Comparison of ENCODE assay signal across 17 mouse cellular contexts in the genomic region with DNA sequence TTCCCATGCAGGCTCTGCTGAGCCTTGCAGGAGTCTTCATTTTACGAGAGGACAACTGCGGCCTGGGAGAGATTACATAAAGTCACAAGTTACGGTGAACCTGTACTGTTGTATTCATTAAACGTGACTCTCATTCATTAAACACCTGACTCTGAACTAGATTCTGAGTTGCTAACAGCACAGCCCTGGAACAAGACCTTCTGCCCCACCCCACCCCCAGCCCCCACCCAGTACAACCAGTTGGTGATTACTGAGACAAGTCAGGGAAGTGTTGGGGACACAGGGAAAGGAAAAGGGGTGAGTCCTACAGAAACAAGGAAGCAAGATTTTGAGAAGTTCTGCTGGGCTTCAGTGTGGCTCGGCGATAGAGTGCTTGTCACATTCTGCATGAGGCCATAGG.
"Had no signal": no experiment of that assay in that cellular context is flagged by ENCODE, and none has a peak within 500 bp of the region (broad histone marks: within the 10 kb centered on the region; RNA-seq: fewer than 3 reads in every experiment).

No protein-coding gene starts in this region.

- ATAC-seq: liver, embryonic 12.5 days had no signal

- H3K9ac ChIP-seq: limb, embryonic 15.5 days; liver, embryonic 12.5 days; lung, embryonic 15.5 days; neural tube, embryonic 15.5 days had no signal

- H3K27ac ChIP-seq: kidney, postnatal 0 days; limb, embryonic 15.5 days; liver, embryonic 12.5 days; lung, embryonic 15.5 days; midbrain, embryonic 10.5 days; neural tube, embryonic 15.5 days had no signal

- H3K9me3 ChIP-seq: limb, embryonic 15.5 days; liver, embryonic 12.5 days; lung, embryonic 15.5 days; midbrain, embryonic 10.5 days; neural tube, embryonic 15.5 days had no signal

- H3K4me3 ChIP-seq: limb, embryonic 15.5 days; liver, embryonic 12.5 days; lung, embryonic 15.5 days; midbrain, embryonic 10.5 days; myocyte; neural tube, embryonic 15.5 days had no signal

- DNase-seq: kidney, adult 8-10 months; kidney, postnatal 36 days; layer of hippocampus, adult 9-11 months; layer of hippocampus, postnatal 36 days; left cerebral cortex, postnatal 4 days; lung, postnatal 14 days; midbrain, embryonic 14.5 days; right cerebral cortex, adult 18-20 months; right cerebral cortex, postnatal 25 days; thymus, postnatal 36 days had no signal

- H3K36me3 ChIP-seq: neural tube, embryonic 15.5 days had no signal

- H3K27me3 ChIP-seq: limb, embryonic 15.5 days; liver, embryonic 12.5 days; lung, embryonic 15.5 days; neural tube, embryonic 15.5 days had no signal

- H3K4me2 ChIP-seq: limb, embryonic 15.5 days; liver, embryonic 12.5 days; lung, embryonic 15.5 days; neural tube, embryonic 15.5 days had no signal
